ENCODE assay signal across 8 mouse cellular contexts in genomic region chr9:107640257-107640772, GRCm38 (mm10). TPM values are rescaled to one million over a fixed set of nuclear protein-coding genes. Genes with fewer than 3 reads are reported as not detected.
DNase-seq lines count a peak whose midpoint lies in the region; ATAC-seq lines count a peak whose summit lies in the region.

No protein-coding gene starts in this region.

- H3K4me2 ChIP-seq in neural tube, embryonic 13.5 days, result no peak overlapping the region
- no peak overlapping the region; the same call in 1 of the 2 replicates for H3K4me2 ChIP-seq in liver, embryonic 12.5 days

- WGBS in neural tube, embryonic 13.5 days, result 46% methylated on average over 7 of the region's 8 CpGs
- 17% methylated on average over 8 of the region's 8 CpGs for WGBS in liver, embryonic 12.5 days (ENCODE audit: insufficient replicate concordance)

- no peaks in the 10 kb centered on the region for H3K9me3 ChIP-seq in neural tube, embryonic 13.5 days
- H3K9me3 ChIP-seq in liver, embryonic 12.5 days (replicated peaks), result no peaks in the 10 kb centered on the region

- H3K36me3 ChIP-seq in neural tube, embryonic 13.5 days, result no peaks in the 10 kb centered on the region
- H3K36me3 ChIP-seq in liver, embryonic 12.5 days, result no peaks in the 10 kb centered on the region

- H3K4me3 ChIP-seq in neural tube, embryonic 13.5 days, result no peak overlapping the region
- no peak overlapping the region for H3K4me3 ChIP-seq in liver, embryonic 12.5 days

- ATAC-seq in neural tube, embryonic 13.5 days (ENCODE audit: low read depth), result no peak
- no peak for ATAC-seq in liver, embryonic 12.5 days

- no peaks in the 10 kb centered on the region for H3K27me3 ChIP-seq in neural tube, embryonic 13.5 days
- H3K27me3 ChIP-seq in liver, embryonic 12.5 days (replicated peaks), result 0 out of 2 replicates have a peak, but pooled peaks cover 6% of the 10 kb centered on the region

- peak overlapping the region; percentile 25; the same call in 1 of the 2 replicates for H3K27ac ChIP-seq in neural tube, embryonic 13.5 days (replicated peaks)
- H3K27ac ChIP-seq in liver, embryonic 12.5 days, result 0 out of 2 replicates have a peak overlapping the region, but pooled peaks have one; percentile 5

- peak; percentile 29 to 54 for DNase-seq in adrenal gland, adult (ENCODE audit: inconsistent age in 2 of 2, low spot score in 1 of 2)
- no peak for DNase-seq in adrenal gland, postnatal 10 days
- DNase-seq in neural tube, embryonic 10.5 days (ENCODE audit: extremely low spot score, low spot score), result no peak
- peak; percentile 63 for DNase-seq in thymus, postnatal 14 days
- no peak for DNase-seq in embryo, embryonic 10 days (ENCODE audit: low spot score)
- no peak for DNase-seq in layer of hippocampus, postnatal 36 days

- H3K9ac ChIP-seq in neural tube, embryonic 13.5 days, result 0 out of 2 replicates have a peak overlapping the region, but pooled peaks have one; percentile 31
- no peak overlapping the region for H3K9ac ChIP-seq in liver, embryonic 12.5 days

- peaks cover 37% of the 10 kb centered on the region for H3K4me1 ChIP-seq in neural tube, embryonic 13.5 days (replicated peaks)
- peaks cover 54% of the 10 kb centered on the region for H3K4me1 ChIP-seq in liver, embryonic 12.5 days

RNA-seq across cellular contexts. Expression of gene Gnai2, which starts 5.1 kb away (rescaled TPM):
- 100 to 1,000 TPM; 292 to 327 TPM for total RNA-seq in adrenal gland, postnatal 10 days (2021)
- polyA plus RNA-seq in neural tube, embryonic 13.5 days (2015; fragmentation: Nextera tagmentation; extraction: Ambion mirVana), result 350 and 384 TPM in 2 replicates
- polyA plus RNA-seq in liver, embryonic 12.5 days (2016; fragmentation: Nextera tagmentation; extraction: Ambion mirVana), result 206 and 210 TPM in 2 replicates
- 100 to 1,000 TPM; 195 to 208 TPM for total RNA-seq in layer of hippocampus, postnatal 36 days (2021)

RNA-seq across cellular contexts. Expression of gene Slc38a3, which starts 29.0 kb away (rescaled TPM):
- total RNA-seq in adrenal gland, postnatal 10 days (2021), result 10 to 100 TPM; 42.0 to 95.1 TPM
- 23.9 and 25.6 TPM in 2 replicates for polyA plus RNA-seq in neural tube, embryonic 13.5 days (2015; fragmentation: Nextera tagmentation; extraction: Ambion mirVana)
- polyA plus RNA-seq in liver, embryonic 12.5 days (2016; fragmentation: Nextera tagmentation; extraction: Ambion mirVana), result 2.8 and 3.3 TPM in 2 replicates
- 10 to 100 TPM; 53.9 to 60.6 TPM for total RNA-seq in layer of hippocampus, postnatal 36 days (2021)

RNA-seq across cellular contexts. Expression of gene Sema3b, which starts 31.3 kb away (rescaled TPM):
- total RNA-seq in adrenal gland, postnatal 10 days (2021), result 10 to 100 TPM in 1 of 2 experiments, 1 to 10 TPM in 1; 9.5 to 13.2 TPM
- 6.5 and 9.0 TPM in 2 replicates for polyA plus RNA-seq in neural tube, embryonic 13.5 days (2015; fragmentation: Nextera tagmentation; extraction: Ambion mirVana)
- polyA plus RNA-seq in liver, embryonic 12.5 days (2016; fragmentation: Nextera tagmentation; extraction: Ambion mirVana), result 0.35 and 0.52 TPM in 2 replicates
- total RNA-seq in layer of hippocampus, postnatal 36 days (2021), result 1 to 10 TPM; 1.7 to 2.2 TPM

RNA-seq across cellular contexts. Expression of gene Gnat1, which starts 39.2 kb away (rescaled TPM):
- total RNA-seq in adrenal gland, postnatal 10 days (2021), result under 1 TPM; 0.33 to 0.42 TPM
- 0.96 and 2.4 TPM in 2 replicates for polyA plus RNA-seq in neural tube, embryonic 13.5 days (2015; fragmentation: Nextera tagmentation; extraction: Ambion mirVana)
- 1.9 and 2.4 TPM in 2 replicates for polyA plus RNA-seq in liver, embryonic 12.5 days (2016; fragmentation: Nextera tagmentation; extraction: Ambion mirVana)
- total RNA-seq in layer of hippocampus, postnatal 36 days (2021), result not detected

RNA-seq across cellular contexts. Expression of gene Ifrd2, which starts 52.9 kb away (rescaled TPM):
- total RNA-seq in adrenal gland, postnatal 10 days (2021), result 10 to 100 TPM; 37.4 to 40.9 TPM
- polyA plus RNA-seq in neural tube, embryonic 13.5 days (2015; fragmentation: Nextera tagmentation; extraction: Ambion mirVana), result 13.5 and 17.4 TPM in 2 replicates
- polyA plus RNA-seq in liver, embryonic 12.5 days (2016; fragmentation: Nextera tagmentation; extraction: Ambion mirVana), result 171 TPM in 2 replicates
- 10 to 100 TPM; 11.2 to 13.8 TPM for total RNA-seq in layer of hippocampus, postnatal 36 days (2021)

Comparison
In these comparisons a context has a peak if more than half of its experiments do, and no peak if none do; other contexts are left out.
1. DNase-seq: peak in adrenal gland, adult (2 of 2) and thymus, postnatal 14 days (single experiment); none in adrenal gland, postnatal 10 days (single experiment), neural tube, embryonic 10.5 days (single experiment), embryo, embryonic 10 days (single experiment) and layer of hippocampus, postnatal 36 days (0 of 2).